Mouse (Mus musculus): Measurements from ENCODE around the gene Syt16. TPM values are rescaled to one million over a fixed set of nuclear protein-coding genes. Genes with fewer than 3 reads are reported as not detected.

Syt16 gene
- polyA plus RNA-seq, 1 experiment from 2014 or later = 7.0 TPM

GRCm38 (mm10) chr12:74043225-74043624 is 45.8 kb downstream of the Syt16 start:
- Histone ChIP-seq H3K27me3 (ENCODE audit: control insufficient read depth, insufficient read depth, low read length) (no peaks in the 10 kb centered on the region), H3K27ac (ENCODE audit: low read depth, low read length) (no peak overlapping the region), H3K4me1 (ENCODE audit: control insufficient read depth, insufficient read depth, low read length) (no peaks in the 10 kb centered on the region), H3K36me3 (ENCODE audit: control insufficient read depth, insufficient read depth, low read length) (no peaks in the 10 kb centered on the region), H3K9me3 (ENCODE audit: control insufficient read depth, low read length) (no peaks in the 10 kb centered on the region), H3K4me2 (no peak overlapping the region), H3K9ac (ENCODE audit: low read length) (no peak overlapping the region), H3K4me3 (ENCODE audit: low read depth, low read length) (no peak overlapping the region)
- DNase-seq (ENCODE audit: low spot score, missing footprints) (no peak), ATAC-seq (ENCODE audit: low FRiP score) (no peak)
- 92% methylated on average over 5 of the region's 5 CpGs for WGBS

DNA sequence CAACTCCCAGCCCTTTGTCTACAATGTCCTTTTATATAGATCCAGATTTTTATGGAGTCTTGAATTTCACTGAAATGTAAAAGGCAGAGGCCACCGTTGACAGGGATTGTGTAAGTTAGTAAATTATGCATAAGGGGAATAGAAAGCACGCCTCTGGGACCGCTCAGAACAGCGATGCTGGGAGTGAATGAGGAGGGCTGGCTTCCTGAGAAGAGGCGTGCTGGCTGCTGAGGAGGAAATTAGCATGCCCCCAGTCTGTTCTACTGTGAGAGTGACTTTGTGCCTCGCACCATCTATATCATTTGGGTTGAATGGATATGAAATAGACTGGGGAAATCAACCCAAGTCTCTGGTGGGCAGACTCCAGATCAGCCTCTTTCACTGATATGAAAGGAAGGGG is 46.3 kb downstream of the Syt16 start:
- WGBS = 60% methylated on average over 6 of the region's 6 CpGs
- Histone ChIP-seq H3K4me3 (ENCODE audit: low read depth, low read length) (no peak overlapping the region), H3K27ac (ENCODE audit: low read depth, low read length) (no peak overlapping the region), H3K4me1 (ENCODE audit: control insufficient read depth, insufficient read depth, low read length) (no peaks in the 10 kb centered on the region), H3K4me2 (no peak overlapping the region), H3K9ac (ENCODE audit: low read length) (no peak overlapping the region), H3K36me3 (ENCODE audit: control insufficient read depth, insufficient read depth, low read length) (no peaks in the 10 kb centered on the region), H3K9me3 (ENCODE audit: control insufficient read depth, low read length) (no peaks in the 10 kb centered on the region), H3K27me3 (ENCODE audit: control insufficient read depth, insufficient read depth, low read length) (no peaks in the 10 kb centered on the region)
- ATAC-seq (ENCODE audit: low FRiP score) (peak; percentile 44; the same call in 1 of the 2 replicates), DNase-seq (ENCODE audit: low spot score, missing footprints) (no peak)

DNA sequence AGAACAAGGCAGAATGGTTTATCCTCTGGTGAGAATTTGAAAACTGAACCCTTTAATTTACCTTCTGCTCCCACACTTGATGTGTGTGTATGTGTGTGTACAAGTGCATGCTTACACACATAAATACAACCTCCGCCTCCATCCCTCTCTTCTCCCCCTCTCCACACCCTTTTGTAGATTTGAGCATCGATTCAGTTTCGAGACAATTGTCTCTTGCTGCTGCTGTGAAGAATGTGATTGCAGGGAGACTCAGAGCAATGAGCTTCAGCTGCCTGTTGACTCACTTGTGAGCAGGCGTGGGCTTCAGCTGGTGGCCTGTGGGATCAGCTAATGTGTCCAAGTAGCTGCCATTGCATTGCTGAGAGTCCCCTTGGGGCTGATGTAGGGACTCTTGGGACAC is 46.8 kb downstream of the Syt16 start:
- no peak overlapping the region for H3K4me2 ChIP-seq

GRCm38 (mm10) chr12:74055336-74055931 is 58.0 kb downstream of the Syt16 start:
- Histone ChIP-seq H3K9me3 (ENCODE audit: control insufficient read depth, low read length) (no peaks in the 10 kb centered on the region), H3K27me3 (ENCODE audit: control insufficient read depth, insufficient read depth, low read length) (no peaks in the 10 kb centered on the region), H3K4me2 (no peak overlapping the region), H3K4me3 (ENCODE audit: low read depth, low read length) (no peak overlapping the region), H3K9ac (ENCODE audit: low read length) (no peak overlapping the region), H3K4me1 (ENCODE audit: control insufficient read depth, insufficient read depth, low read length) (no peaks in the 10 kb centered on the region), H3K27ac (ENCODE audit: low read depth, low read length) (no peak overlapping the region), H3K36me3 (ENCODE audit: control insufficient read depth, insufficient read depth, low read length) (no peaks in the 10 kb centered on the region)
- ATAC-seq (ENCODE audit: low FRiP score) (peak; percentile 82), DNase-seq (ENCODE audit: low spot score, missing footprints) (peak; percentile 92)
- WGBS = 66% methylated on average over 12 of the region's 12 CpGs

More for the DNA sequence above, 46.8 kb downstream of the Syt16 start:
- DNase-seq (ENCODE audit: low spot score, missing footprints) (no peak), ATAC-seq (ENCODE audit: low FRiP score) (no peak)
- Histone ChIP-seq H3K4me3 (ENCODE audit: low read depth, low read length) (no peak overlapping the region), H3K4me1 (ENCODE audit: control insufficient read depth, insufficient read depth, low read length) (no peaks in the 10 kb centered on the region), H3K36me3 (ENCODE audit: control insufficient read depth, insufficient read depth, low read length) (no peaks in the 10 kb centered on the region), H3K27ac (ENCODE audit: low read depth, low read length) (no peak overlapping the region), H3K9ac (ENCODE audit: low read length) (no peak overlapping the region), H3K27me3 (ENCODE audit: control insufficient read depth, insufficient read depth, low read length) (no peaks in the 10 kb centered on the region), H3K9me3 (ENCODE audit: control insufficient read depth, low read length) (no peaks in the 10 kb centered on the region)
- WGBS = 77% methylated on average over 4 of the region's 4 CpGs

DNA sequence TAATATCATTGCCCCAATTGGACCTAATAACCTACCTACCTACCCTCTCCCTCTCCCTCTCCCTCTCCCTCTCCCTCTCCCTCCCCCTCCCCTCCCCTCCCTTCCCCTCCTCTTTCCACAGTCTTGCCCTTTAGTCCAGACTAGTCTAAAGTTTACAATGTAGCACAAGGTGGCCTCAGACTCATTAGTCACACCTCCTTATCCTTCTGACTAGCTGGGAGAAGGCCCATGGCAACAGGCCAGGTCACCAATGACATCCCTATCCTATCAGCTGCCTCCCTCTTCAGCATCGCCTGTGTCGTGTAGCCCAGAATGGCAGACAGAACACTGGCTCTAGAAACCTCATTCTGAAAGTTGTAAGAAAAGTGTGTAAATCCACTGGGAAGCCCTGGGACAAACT is 58.7 kb downstream of the Syt16 start:
- H3K9ac ChIP-seq (ENCODE audit: low read length) = no peak overlapping the region
- no peaks in the 10 kb centered on the region for H3K36me3 ChIP-seq (ENCODE audit: control insufficient read depth, insufficient read depth, low read length)
- no peaks in the 10 kb centered on the region for H3K4me1 ChIP-seq (ENCODE audit: control insufficient read depth, insufficient read depth, low read length)
- H3K9me3 ChIP-seq (ENCODE audit: control insufficient read depth, low read length) = no peaks in the 10 kb centered on the region
- ATAC-seq (ENCODE audit: low FRiP score) (peak; percentile 30; the same call in 1 of the 2 replicates), DNase-seq (ENCODE audit: low spot score, missing footprints) (no peak)
- 82% methylated on average over 2 of the region's 2 CpGs for WGBS
- H3K4me2 ChIP-seq = no peak overlapping the region
- no peaks in the 10 kb centered on the region for H3K27me3 ChIP-seq (ENCODE audit: control insufficient read depth, insufficient read depth, low read length)
- H3K27ac ChIP-seq (ENCODE audit: low read depth, low read length) = no peak overlapping the region
- no peak overlapping the region for H3K4me3 ChIP-seq (ENCODE audit: low read depth, low read length)

DNA sequence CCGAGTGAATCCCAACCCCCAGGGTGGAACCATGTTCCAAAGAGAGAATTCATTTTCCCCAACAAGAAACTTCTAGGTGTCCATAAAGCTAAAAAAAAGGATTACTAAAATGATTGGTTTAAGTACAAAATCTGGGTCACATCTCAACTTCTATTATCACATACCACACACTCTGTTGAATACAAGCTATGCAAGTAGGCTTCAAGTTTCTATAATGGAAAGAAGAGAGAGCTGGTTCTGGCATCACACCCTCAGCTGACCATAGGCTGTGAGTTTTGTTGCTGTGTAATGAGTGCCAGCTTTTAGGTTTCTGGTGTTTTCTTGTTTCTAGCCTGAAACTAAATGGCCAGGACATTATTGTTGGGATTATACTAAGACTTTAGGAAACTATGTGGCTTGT is 65.1 kb downstream of the Syt16 start:
- no peaks in the 10 kb centered on the region for H3K36me3 ChIP-seq (ENCODE audit: control insufficient read depth, insufficient read depth, low read length)
- 91% methylated on average over 1 of the region's 1 CpGs for WGBS
- no peaks in the 10 kb centered on the region for H3K27me3 ChIP-seq (ENCODE audit: control insufficient read depth, insufficient read depth, low read length)
- H3K4me3 ChIP-seq (ENCODE audit: low read depth, low read length) = no peak overlapping the region
- H3K9me3 ChIP-seq (ENCODE audit: control insufficient read depth, low read length) = no peaks in the 10 kb centered on the region
- no peak for ATAC-seq (ENCODE audit: low FRiP score)
- no peaks in the 10 kb centered on the region for H3K4me1 ChIP-seq (ENCODE audit: control insufficient read depth, insufficient read depth, low read length)
- no peak for DNase-seq (ENCODE audit: low spot score, missing footprints)
- H3K9ac ChIP-seq (ENCODE audit: low read length) = no peak overlapping the region
- no peak overlapping the region for H3K4me2 ChIP-seq
- no peak overlapping the region for H3K27ac ChIP-seq (ENCODE audit: low read depth, low read length)

GRCm38 (mm10) chr12:74068912-74069311 is 71.5 kb downstream of the Syt16 start:
- Histone ChIP-seq H3K9me3 (ENCODE audit: control insufficient read depth, low read length) (no peaks in the 10 kb centered on the region), H3K4me2 (no peak overlapping the region), H3K9ac (ENCODE audit: low read length) (no peak overlapping the region), H3K4me3 (ENCODE audit: low read depth, low read length) (no peak overlapping the region), H3K4me1 (ENCODE audit: control insufficient read depth, insufficient read depth, low read length) (no peaks in the 10 kb centered on the region), H3K36me3 (ENCODE audit: control insufficient read depth, insufficient read depth, low read length) (no peaks in the 10 kb centered on the region), H3K27ac (ENCODE audit: low read depth, low read length) (no peak overlapping the region), H3K27me3 (ENCODE audit: control insufficient read depth, insufficient read depth, low read length) (no peaks in the 10 kb centered on the region)
- DNase-seq (ENCODE audit: low spot score, missing footprints) (no peak), ATAC-seq (ENCODE audit: low FRiP score) (no peak)
- WGBS = 93% methylated on average over 1 of the region's 1 CpGs

DNA sequence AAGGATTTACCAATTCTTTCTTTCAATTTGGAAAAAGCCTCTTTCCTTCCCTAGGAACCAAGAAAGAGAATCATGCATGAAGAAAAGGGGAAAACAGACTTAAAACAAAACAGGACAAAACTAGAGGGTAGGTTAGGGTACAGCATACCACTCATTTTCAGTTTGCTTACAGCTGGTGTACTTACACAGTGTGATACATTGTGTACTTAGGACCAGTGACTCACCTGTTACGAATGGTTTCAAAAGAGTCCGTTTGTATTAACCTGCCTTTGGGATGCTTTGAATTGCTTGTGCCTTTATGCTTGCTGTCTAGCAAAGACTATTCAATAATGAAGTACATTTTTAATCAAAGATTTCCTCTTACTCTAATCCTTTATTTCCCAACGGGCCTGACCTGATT is 78.1 kb downstream of the Syt16 start:
- H3K36me3 ChIP-seq (ENCODE audit: control insufficient read depth, insufficient read depth, low read length) = no peaks in the 10 kb centered on the region
- no peak overlapping the region for H3K9ac ChIP-seq (ENCODE audit: low read length)
- no peaks in the 10 kb centered on the region for H3K4me1 ChIP-seq (ENCODE audit: control insufficient read depth, insufficient read depth, low read length)
- H3K27me3 ChIP-seq (ENCODE audit: control insufficient read depth, insufficient read depth, low read length) = no peaks in the 10 kb centered on the region
- H3K9me3 ChIP-seq (ENCODE audit: control insufficient read depth, low read length) = no peaks in the 10 kb centered on the region
- H3K4me3 ChIP-seq (ENCODE audit: low read depth, low read length) = no peak overlapping the region
- no peak for ATAC-seq (ENCODE audit: low FRiP score)
- DNase-seq (ENCODE audit: low spot score, missing footprints) = no peak
- no peak overlapping the region for H3K27ac ChIP-seq (ENCODE audit: low read depth, low read length)
- WGBS = 90% methylated on average over 3 of the region's 3 CpGs
- H3K4me2 ChIP-seq = no peak overlapping the region

GRCm38 (mm10) chr12:74076091-74076490 is 78.6 kb downstream of the Syt16 start:
- Histone ChIP-seq H3K4me1 (ENCODE audit: control insufficient read depth, insufficient read depth, low read length) (no peaks in the 10 kb centered on the region), H3K36me3 (ENCODE audit: control insufficient read depth, insufficient read depth, low read length) (no peaks in the 10 kb centered on the region), H3K9me3 (ENCODE audit: control insufficient read depth, low read length) (no peaks in the 10 kb centered on the region), H3K4me3 (ENCODE audit: low read depth, low read length) (no peak overlapping the region), H3K27me3 (ENCODE audit: control insufficient read depth, insufficient read depth, low read length) (no peaks in the 10 kb centered on the region), H3K4me2 (no peak overlapping the region), H3K27ac (ENCODE audit: low read depth, low read length) (no peak overlapping the region), H3K9ac (ENCODE audit: low read length) (no peak overlapping the region)
- ATAC-seq (ENCODE audit: low FRiP score) (no peak), DNase-seq (ENCODE audit: low spot score, missing footprints) (no peak)
- WGBS = 78% methylated on average over 4 of the region's 4 CpGs
